Mouse (Mus musculus): Measurements from ENCODE around the gene Pglyrp2. TPM values are rescaled to one million over a fixed set of nuclear protein-coding genes. Genes with fewer than 3 reads are reported as not detected.
A peak's percentile ranks its signal among the peaks of the same experiment; 100 is the strongest.

The Pglyrp2 gene
- total and polyA plus RNA-seq, 3 experiments: 0.09 to 0.86 TPM; not detected in 1

- Histone ChIP-seq H3K9ac (ENCODE audit: low read depth, low read length) (no peak overlapping the region), H3K36me3 (ENCODE audit: control insufficient read depth, insufficient read depth, low read length) (no peaks in the 10 kb centered on the region), H3K4me1 (ENCODE audit: control insufficient read depth, insufficient read depth, low read length) (no peaks in the 10 kb centered on the region), H3K79me2 (replicated peaks; ENCODE audit: control insufficient read depth, insufficient read depth, low read length) (no peaks in the 10 kb centered on the region), H3K27me3 (ENCODE audit: control insufficient read depth, insufficient read depth, low read length) (no peaks in the 10 kb centered on the region), H3K27ac (no peak overlapping the region), H3K4me3 (no peak overlapping the region)
- DNase-seq: no peak
- 79% methylated on average over 9 of the region's 9 CpGs for WGBS
- intact Hi-C loops (cut with DNase I): no loop called here
- no peak for TF ChIP-seq POLR2A (IDR thresholded peaks at IDR 0.05; ENCODE audit: insufficient read depth, low read depth, low read length)
- no peak for TF ChIP-seq EP300 (IDR thresholded peaks at IDR 0.05; ENCODE audit: insufficient read depth, low read depth, low read length)
- TF ChIP-seq CTCF (IDR thresholded peaks at IDR 0.05): no peak
These were observed 21.8 kb downstream of the Pglyrp2 start for GRCm38 (mm10) chr17:32402011-32402778.

- Histone ChIP-seq H3K9ac (ENCODE audit: low read depth, low read length) (no peak overlapping the region), H3K27ac (no peak overlapping the region), H3K79me2 (replicated peaks; ENCODE audit: control insufficient read depth, insufficient read depth, low read length) (no peaks in the 10 kb centered on the region), H3K36me3 (ENCODE audit: control insufficient read depth, insufficient read depth, low read length) (no peaks in the 10 kb centered on the region), H3K4me1 (ENCODE audit: control insufficient read depth, insufficient read depth, low read length) (no peaks in the 10 kb centered on the region), H3K27me3 (ENCODE audit: control insufficient read depth, insufficient read depth, low read length) (0 out of 2 replicates have a peak, but pooled peaks cover 1% of the 10 kb centered on the region), H3K4me3 (no peak overlapping the region)
- TF ChIP-seq POLR2A (IDR thresholded peaks at IDR 0.05; ENCODE audit: insufficient read depth, low read depth, low read length) (no peak), EP300 (IDR thresholded peaks at IDR 0.05; ENCODE audit: insufficient read depth, low read depth, low read length) (no peak), CTCF (IDR thresholded peaks at IDR 0.05) (no peak)
- WGBS: 17% methylated on average over 37 of the region's 37 CpGs
- intact Hi-C loops (cut with DNase I): no loop called here
- peak in 1 of 2 experiments; percentile 28 for DNase-seq
These were observed 27.7 kb downstream of the Pglyrp2 start for GRCm38 (mm10) chr17:32396266-32396665.

- 68% methylated on average over 10 of the region's 10 CpGs for WGBS
- DNase-seq: peak in 1 of 2 experiments; percentile 12
- no peak overlapping the region for H3K4me3 ChIP-seq
- H3K9ac ChIP-seq (ENCODE audit: low read depth, low read length): no peak overlapping the region
- no peaks in the 10 kb centered on the region for H3K79me2 ChIP-seq (replicated peaks; ENCODE audit: control insufficient read depth, insufficient read depth, low read length)
- H3K4me1 ChIP-seq (ENCODE audit: control insufficient read depth, insufficient read depth, low read length): no peaks in the 10 kb centered on the region
- no peaks in the 10 kb centered on the region for H3K36me3 ChIP-seq (ENCODE audit: control insufficient read depth, insufficient read depth, low read length)
- TF ChIP-seq EP300 (IDR thresholded peaks at IDR 0.05; ENCODE audit: insufficient read depth, low read depth, low read length): no peak
- 0 out of 2 replicates have a peak, but pooled peaks cover 1% of the 10 kb centered on the region for H3K27me3 ChIP-seq (ENCODE audit: control insufficient read depth, insufficient read depth, low read length)
- H3K27ac ChIP-seq: no peak overlapping the region
- intact Hi-C loops (cut with DNase I): no loop called here
These were observed 30.0 kb downstream of the Pglyrp2 start for GRCm38 (mm10) chr17:32393944-32394343.

GRCm38 (mm10) chr17:32389101-32389659 lies 34.8 kb downstream of the Pglyrp2 start, which contains the start of gene Wiz:
Wiz (minus strand) TSS chr17:32389439.
- H3K36me3 ChIP-seq (ENCODE audit: control insufficient read depth, insufficient read depth, low read length): no peaks in the 10 kb centered on the region
- peak; percentile 94 to 96 for DNase-seq
- TF ChIP-seq POLR2A (IDR thresholded peaks at IDR 0.05; ENCODE audit: insufficient read depth, low read depth, low read length) (no peak), CTCF (IDR thresholded peaks at IDR 0.05) (no peak), EP300 (IDR thresholded peaks at IDR 0.05; ENCODE audit: insufficient read depth, low read depth, low read length) (no peak)
- peak within 1 kb of the TSS; percentile 92 for H3K27ac ChIP-seq
- no peaks in the 10 kb centered on the region for H3K27me3 ChIP-seq (ENCODE audit: control insufficient read depth, insufficient read depth, low read length)
- intact Hi-C loops (cut with DNase I): loop anchor here (5.0 kb wide), 1 partner anchor 37 kb away; the partner anchor contains the start of gene Akap8l
- H3K9ac ChIP-seq (ENCODE audit: low read depth, low read length): peak within 1 kb of the TSS; percentile 100
- H3K79me2 ChIP-seq (replicated peaks; ENCODE audit: control insufficient read depth, insufficient read depth, low read length): no peaks in the 10 kb centered on the region
- H3K4me3 ChIP-seq: peak within 1 kb of the TSS; percentile 72
- whole genome bisulfite sequencing: 1% methylated on average over 35 of the region's 44 CpGs
- H3K4me1 ChIP-seq (ENCODE audit: control insufficient read depth, insufficient read depth, low read length): peaks cover 3% of the 10 kb centered on the region; the same call in 1 of the 2 replicates

- Histone ChIP-seq H3K36me3 (ENCODE audit: control insufficient read depth, insufficient read depth, low read length) (no peaks in the 10 kb centered on the region), H3K4me1 (ENCODE audit: control insufficient read depth, insufficient read depth, low read length) (peaks cover 5% of the 10 kb centered on the region), H3K27ac (peak overlapping the region; percentile 92), H3K27me3 (ENCODE audit: control insufficient read depth, insufficient read depth, low read length) (no peaks in the 10 kb centered on the region), H3K79me2 (replicated peaks; ENCODE audit: control insufficient read depth, insufficient read depth, low read length) (no peaks in the 10 kb centered on the region), H3K9ac (ENCODE audit: low read depth, low read length) (peak overlapping the region; percentile 94), H3K4me3 (peak overlapping the region; percentile 72)
- intact Hi-C loops (cut with DNase I): loop anchor here (5.0 kb wide), 1 partner anchor 36 kb away; the partner anchor contains the start of gene Akap8l
- WGBS: 1% methylated on average over 39 of the region's 39 CpGs
- TF ChIP-seq EP300 (IDR thresholded peaks at IDR 0.05; ENCODE audit: insufficient read depth, low read depth, low read length): no peak
- no peak for TF ChIP-seq CTCF (IDR thresholded peaks at IDR 0.05)
- TF ChIP-seq POLR2A (IDR thresholded peaks at IDR 0.05; ENCODE audit: insufficient read depth, low read depth, low read length): no peak
- DNase-seq: peak in 1 of 2 experiments; percentile 61
These were observed 35.4 kb downstream of the Pglyrp2 start for GRCm38 (mm10) chr17:32388370-32389100.

All from heart, adult 2 months (tissue).